Mouse (Mus musculus): ENCODE results near the gene Lsm11.

DNA sequence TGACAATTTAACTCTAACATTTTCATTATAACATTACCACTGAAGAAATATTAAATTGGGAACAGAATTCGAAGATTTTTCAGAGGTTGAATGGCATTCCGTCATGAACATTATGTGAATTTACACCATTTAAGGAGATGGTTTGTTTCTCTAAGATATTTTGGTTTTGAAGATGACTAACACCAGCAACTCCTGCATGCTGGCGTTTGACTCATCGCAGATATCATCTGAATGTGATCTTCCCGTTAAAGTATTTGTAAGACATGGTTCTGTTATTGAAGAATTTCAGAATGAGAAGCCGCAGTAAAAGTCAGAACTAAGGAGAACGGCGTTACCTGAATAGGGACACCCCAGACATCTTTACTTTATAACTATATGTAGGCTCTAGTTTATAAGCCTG is 29.7 kb upstream of the Lsm11 start:
- TF ChIP-seq CTCF (IDR thresholded peaks at IDR 0.05) (no peak), POLR2A (IDR thresholded peaks at IDR 0.05; ENCODE audit: insufficient read depth, low read depth, low read length) (no peak)

Data from heart, adult 2 months (tissue).